Mouse (Mus musculus) liver, embryonic 14.5 days (tissue): ENCODE results near the gene Ren1. TPM values are rescaled to one million over a fixed set of nuclear protein-coding genes. Genes with fewer than 3 reads are reported as not detected.

Experiments used
- ATAC-seq: fragments of 200-750 bp; cut with Nextera tagmentation; 2 replicates; pipeline ENCODE4 v1.8.0; 2017; ENCODE audit warnings: moderate number of reproducible peaks, mild to moderate bottlenecking, moderate library complexity; ENCODE audit not compliant: insufficient read depth
- DNase-seq, 3 experiments: peaks; one replicate each; pipeline ENCODE4 v3.0.0-alpha.2; 2012 to 2013; ENCODE audit warnings: low read depth in 3 of 3, low spot score in 3 of 3
- H3K27ac ChIP-seq: fragments of 300-500 bp; sonication (generic); 2 replicates; pipeline ENCODE4 v1.5.1; 2014; ENCODE audit warnings: moderate library complexity, mild to moderate bottlenecking, control low read depth, inconsistent platforms
- H3K27me3 ChIP-seq: fragments of 300-500 bp; sonication (generic); 2 replicates; pipeline ENCODE4 v1.6.1; 2014; ENCODE audit warnings: mild to moderate bottlenecking, low read length, moderate library complexity; ENCODE audit not compliant: control insufficient read depth, insufficient read depth
- H3K36me3 ChIP-seq: fragments of 300-500 bp; sonication (generic); replicated peaks from 2 replicates; pipeline ENCODE4 v1.6.1; 2014; ENCODE audit warnings: low read depth; ENCODE audit not compliant: control insufficient read depth, insufficient read depth
- H3K4me1 ChIP-seq, 2 experiments: fragments of 200-500 bp in 1 of 2; fragments of 300-500 bp in 1 of 2; sonication (generic) in 1 of 2; replicated peaks; 2 replicates each; pipeline ENCODE4 v1.6.1; 2012 to 2014; ENCODE audit warnings: antibody characterized with exemption in 1 of 2, inconsistent platforms in 1 of 2, low read length in 1 of 2; ENCODE audit not compliant: control insufficient read depth in 2 of 2, insufficient read depth in 2 of 2
- H3K4me2 ChIP-seq: fragments of 300-500 bp; sonication (generic); 2 replicates; pipeline ENCODE4 v1.6.1; 2014; ENCODE audit warnings: low read depth, mild to moderate bottlenecking, control low read depth, moderate library complexity
- H3K4me3 ChIP-seq, 2 experiments: fragments of 200-500 bp in 1 of 2; fragments of 300-500 bp in 1 of 2; sonication (generic) in 1 of 2; 2 replicates each; pipeline ENCODE4 v1.5.1; 2012 to 2014; ENCODE audit warnings: low read depth in 2 of 2, low read length in 2 of 2, mild to moderate bottlenecking in 2 of 2, control low read depth in 1 of 2, inconsistent platforms in 1 of 2, moderate library complexity in 1 of 2; ENCODE audit not compliant: insufficient read depth in 1 of 2
- H3K9ac ChIP-seq: fragments of 300-500 bp; sonication (generic); replicated peaks from 2 replicates; pipeline ENCODE4 v1.6.1; 2014; ENCODE audit warnings: mild to moderate bottlenecking, control low read depth, moderate library complexity
- H3K9me3 ChIP-seq: fragments of 300-500 bp; sonication (generic); 2 replicates; pipeline ENCODE4 v1.6.1; 2016; ENCODE audit warnings: low read length, mixed read lengths; ENCODE audit not compliant: control insufficient read depth
- CTCF ChIP-seq: IDR thresholded peaks from 2 replicates; pipeline ENCODE4 v1.5.1; 2016; ENCODE audit warnings: antibody characterized with exemption, low read depth, control low read depth
- EP300 ChIP-seq: IDR thresholded peaks from 2 replicates; pipeline ENCODE4 v1.6.1; 2016; ENCODE audit warnings: antibody characterized with exemption, low read depth
- WGBS: fragments of 180-500 bp; shearing (Covaris S2); extraction: QIAGEN DNeasy Blood & Tissue Kit; methylation state at CpG from one replicate; pipeline ENCODE4 v1.1.7; 2014; ENCODE audit not compliant: insufficient replicate concordance; 5-methylcytosine and 5-hydroxymethylcytosine counted together
- polyA plus RNA-seq, 2 experiments: library from polyadenylated mRNA; depleted of rRNA in 1 of 2; stranded (reverse) in 1 of 2; unstranded in 1 of 2; fragments of >200 nt; fragmentation: Nextera tagmentation in 1 of 2; extraction: Ambion mirVana in 1 of 2; gene quantifications; 2 replicates each; pipeline versions ENCODE4 v1.2.1 to v1.2.3; 2012 to 2014

Ren1 gene
- polyA plus RNA-seq, 2 experiments = 0.50 to 0.57 TPM

DNA sequence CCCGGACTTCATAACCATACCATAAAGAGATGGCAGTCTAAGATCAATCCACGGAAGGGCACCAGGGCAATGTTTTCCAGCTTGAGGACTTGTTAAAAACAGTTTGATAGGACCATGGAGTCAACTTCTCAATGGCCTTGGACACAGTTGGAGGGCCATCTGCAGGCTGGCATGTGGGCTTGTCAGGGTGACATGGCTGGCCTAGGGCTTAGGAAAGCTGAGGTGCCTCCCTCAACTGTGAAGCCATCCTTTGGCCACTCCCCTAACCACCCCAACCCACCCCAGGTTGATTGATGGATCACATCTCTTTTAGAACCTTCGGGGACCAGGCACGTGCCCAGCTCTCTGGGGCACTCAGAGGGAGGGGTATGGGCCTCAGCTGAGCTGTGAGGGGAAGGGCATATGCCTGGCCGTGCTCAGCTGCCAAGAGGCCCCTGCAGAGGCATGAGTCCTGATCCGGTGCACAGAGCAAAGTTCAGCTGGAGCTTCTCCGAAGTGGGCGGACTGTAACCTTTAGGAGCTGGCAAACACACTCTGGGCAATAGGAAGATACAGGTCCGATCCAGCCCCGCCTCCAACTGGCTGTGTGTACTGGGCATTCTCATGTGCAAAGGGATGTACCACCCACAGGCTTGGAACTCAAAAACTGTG, 25.5 kb downstream of the Ren1 start:
- Histone ChIP-seq H3K36me3 (no peaks in the 10 kb centered on the region), H3K4me2 (no peak overlapping the region), H3K9me3 (no peaks in the 10 kb centered on the region), H3K9ac (no peak overlapping the region), H3K4me3 (no peak overlapping the region), H3K27ac (no peak overlapping the region), H3K27me3 (no peaks in the 10 kb centered on the region), H3K4me1 (peaks cover 0 to 2% of the 10 kb centered on the region in 2 experiments; a peak in 2 of 4 replicates)
- 39% methylated on average over 10 of the region's 10 CpGs for WGBS
- DNase-seq (peak in 2 of 3 experiments; percentile 37 to 40), ATAC-seq (peak; percentile 51)
- TF ChIP-seq EP300 (no peak), CTCF (no peak)

GRCm38 (mm10) chr1:133377547-133377946, 27.2 kb downstream of the Ren1 start:
- Histone ChIP-seq H3K27ac (no peak overlapping the region), H3K9ac (no peak overlapping the region), H3K4me2 (no peak overlapping the region), H3K27me3 (no peaks in the 10 kb centered on the region), H3K9me3 (no peaks in the 10 kb centered on the region), H3K4me3 (no peak overlapping the region), H3K36me3 (no peaks in the 10 kb centered on the region), H3K4me1 (no peaks in the 10 kb centered on the region; a peak in 1 of 4 replicates)
- no peak for TF ChIP-seq EP300
- no peak for TF ChIP-seq CTCF
- DNase-seq (no peak), ATAC-seq (no peak)
- WGBS = 68% methylated on average over 5 of the region's 5 CpGs

DNA sequence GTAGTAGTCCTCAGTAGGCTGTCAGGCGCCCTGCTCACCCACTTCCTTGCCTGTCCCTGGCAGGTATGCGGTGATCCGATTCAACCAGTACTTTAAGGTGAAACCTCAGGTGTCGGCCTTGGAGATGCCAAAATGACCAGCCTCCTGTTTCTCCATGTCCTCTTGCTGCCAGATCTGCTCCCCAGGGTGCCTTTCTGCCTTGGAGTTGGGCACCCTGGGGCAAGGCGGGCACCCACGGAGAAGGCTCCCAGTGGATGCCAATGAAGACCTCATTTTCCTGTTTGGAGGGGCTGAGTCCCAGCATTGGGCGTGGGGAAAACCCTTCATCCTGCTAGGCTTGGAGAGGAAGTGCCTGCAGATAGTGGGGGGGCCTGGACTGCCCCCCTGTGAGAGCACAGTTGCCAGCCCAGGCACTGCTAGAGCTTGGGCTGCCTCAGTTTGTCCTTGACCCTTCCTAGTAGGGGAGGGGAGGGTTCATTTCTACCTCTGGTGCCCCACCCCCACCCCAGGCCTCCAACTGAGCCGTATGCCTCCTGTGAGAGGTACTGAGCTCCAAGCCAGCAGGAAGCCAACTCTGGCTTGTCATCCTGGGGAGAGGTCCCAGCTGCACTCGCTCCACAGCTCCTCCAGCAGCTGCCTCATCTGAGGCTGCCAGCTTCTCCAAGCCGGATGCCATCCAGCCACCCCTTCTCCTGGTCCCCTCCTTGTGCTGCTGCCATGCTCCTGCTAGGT, 29.1 kb downstream of the Ren1 start:
- H3K27me3 ChIP-seq = no peaks in the 10 kb centered on the region
- no peak for DNase-seq
- no peak for ATAC-seq
- no peak overlapping the region for H3K4me2 ChIP-seq
- TF ChIP-seq EP300 = no peak
- TF ChIP-seq CTCF = no peak
- no peak overlapping the region for H3K4me3 ChIP-seq
- no peak overlapping the region for H3K9ac ChIP-seq
- H3K4me1 ChIP-seq = no peaks in the 10 kb centered on the region; a peak in 1 of 4 replicates
- no peaks in the 10 kb centered on the region for H3K9me3 ChIP-seq
- no peaks in the 10 kb centered on the region for H3K36me3 ChIP-seq
- 46% methylated on average over 10 of the region's 10 CpGs for WGBS
- no peak overlapping the region for H3K27ac ChIP-seq

- H3K4me3 ChIP-seq = no peak overlapping the region
- no peaks in the 10 kb centered on the region; a peak in 1 of 4 replicates for H3K4me1 ChIP-seq
- ATAC-seq (no peak), DNase-seq (no peak)
- 65% methylated on average over 3 of the region's 3 CpGs for WGBS
- no peak overlapping the region for H3K4me2 ChIP-seq
- no peaks in the 10 kb centered on the region for H3K36me3 ChIP-seq
- H3K9ac ChIP-seq = no peak overlapping the region
- H3K9me3 ChIP-seq = no peaks in the 10 kb centered on the region
- no peak overlapping the region for H3K27ac ChIP-seq
- TF ChIP-seq EP300 (no peak), CTCF (no peak)
- no peaks in the 10 kb centered on the region for H3K27me3 ChIP-seq
Observed at GRCm38 (mm10) chr1:133379986-133380320, 29.6 kb downstream of the Ren1 start.

- Histone ChIP-seq H3K9me3 (no peaks in the 10 kb centered on the region), H3K27ac (no peak overlapping the region), H3K27me3 (no peaks in the 10 kb centered on the region), H3K4me1 (no peaks in the 10 kb centered on the region), H3K9ac (no peak overlapping the region), H3K36me3 (no peaks in the 10 kb centered on the region), H3K4me2 (no peak overlapping the region), H3K4me3 (no peak overlapping the region)
- 49% methylated on average over 14 of the region's 14 CpGs for WGBS
- ATAC-seq (no peak), DNase-seq (no peak)
- TF ChIP-seq CTCF (peak; percentile 76), EP300 (no peak)
Observed at GRCm38 (mm10) chr1:133380347-133381065, 30.2 kb downstream of the Ren1 start.
